Mouse (Mus musculus) intestine, embryonic 16.5 days (tissue): Measurements from ENCODE around the gene Snx1. TPM values are rescaled to one million over a fixed set of nuclear protein-coding genes. Genes with fewer than 3 reads are reported as not detected.

ENCODE experiments used
- ATAC-seq: fragments of 200-750 bp; cut with Nextera tagmentation; 2 replicates; pipeline ENCODE4 v1.8.0; 2017; ENCODE audit warnings: moderate TSS enrichment, moderate library complexity
- H3K27ac ChIP-seq: fragments of 300-500 bp; sonication (generic); 2 replicates; pipeline ENCODE4 v1.5.1; 2014; ENCODE audit warnings: mild to moderate bottlenecking, low read length
- H3K27me3 ChIP-seq: fragments of 300-500 bp; sonication (generic); replicated peaks from 2 replicates; pipeline ENCODE4 v1.6.1; 2014; ENCODE audit warnings: low read length, control low read depth, mixed read lengths; ENCODE audit not compliant: control insufficient read depth, insufficient read depth
- H3K36me3 ChIP-seq: fragments of 300-500 bp; sonication (generic); 2 replicates; pipeline ENCODE4 v1.6.1; 2014; ENCODE audit warnings: low read length, control low read depth; ENCODE audit not compliant: control insufficient read depth, insufficient read depth
- H3K4me1 ChIP-seq: fragments of 300-500 bp; sonication (generic); 2 replicates; pipeline ENCODE4 v1.6.1; 2014; ENCODE audit warnings: low read length, control low read depth, mixed read lengths; ENCODE audit not compliant: control insufficient read depth, insufficient read depth
- H3K4me2 ChIP-seq: fragments of 300-500 bp; sonication (generic); 2 replicates; pipeline ENCODE4 v1.6.1; 2014; ENCODE audit warnings: low read depth, low read length, control low read depth
- H3K4me3 ChIP-seq: fragments of 300-500 bp; sonication (generic); 2 replicates; pipeline ENCODE4 v1.5.1; 2014; ENCODE audit warnings: mild to moderate bottlenecking, low read length
- H3K9ac ChIP-seq: fragments of 300-500 bp; sonication (generic); 2 replicates; pipeline ENCODE4 v1.6.1; 2014; ENCODE audit warnings: low read depth, low read length
- H3K9me3 ChIP-seq: fragments of 300-500 bp; sonication (generic); 2 replicates; pipeline ENCODE4 v1.6.1; 2016; ENCODE audit warnings: low read length, control low read depth; ENCODE audit not compliant: control insufficient read depth
- WGBS: fragments of 180-500 bp; shearing (Covaris S2); extraction: QIAGEN DNeasy Blood & Tissue Kit; methylation state at CpG from one replicate; pipeline ENCODE4 v1.1.7; 2014; 5-methylcytosine and 5-hydroxymethylcytosine counted together
- polyA plus RNA-seq: library from polyadenylated mRNA; unstranded; fragments of >200 nt; fragmentation: Nextera tagmentation; extraction: Ambion mirVana; gene quantifications from 2 replicates; pipeline ENCODE4 v1.2.1, GENCODE M21; 2015

The Snx1 gene
- polyA plus RNA-seq, 1 experiment from 2014 or later, result 149 TPM

GRCm38 (mm10) chr9:66051493-66051892, 74.9 kb downstream of the Snx1 start:
- Histone ChIP-seq H3K9me3 (no peaks in the 10 kb centered on the region), H3K36me3 (no peaks in the 10 kb centered on the region), H3K4me3 (no peak overlapping the region), H3K4me2 (no peak overlapping the region), H3K9ac (no peak overlapping the region), H3K4me1 (no peaks in the 10 kb centered on the region), H3K27ac (no peak overlapping the region), H3K27me3 (no peaks in the 10 kb centered on the region)
- no peak for ATAC-seq
- 66% methylated on average over 4 of the region's 4 CpGs for WGBS

- ATAC-seq, result no peak
- Histone ChIP-seq H3K4me1 (no peaks in the 10 kb centered on the region), H3K4me2 (no peak overlapping the region), H3K9ac (no peak overlapping the region), H3K4me3 (no peak overlapping the region), H3K9me3 (no peaks in the 10 kb centered on the region), H3K27me3 (no peaks in the 10 kb centered on the region), H3K36me3 (no peaks in the 10 kb centered on the region), H3K27ac (no peak overlapping the region)
- WGBS, result 76% methylated on average over 6 of the region's 6 CpGs
These were observed 76.3 kb downstream of the Snx1 start for GRCm38 (mm10) chr9:66049931-66050601.

GRCm38 (mm10) chr9:66043241-66043640, 83.1 kb downstream of the Snx1 start:
- no peaks in the 10 kb centered on the region for H3K36me3 ChIP-seq
- no peak overlapping the region for H3K4me3 ChIP-seq
- H3K4me1 ChIP-seq, result no peaks in the 10 kb centered on the region
- H3K9me3 ChIP-seq, result no peaks in the 10 kb centered on the region
- no peaks in the 10 kb centered on the region for H3K27me3 ChIP-seq
- no peak overlapping the region for H3K9ac ChIP-seq
- ATAC-seq, result no peak
- H3K27ac ChIP-seq, result no peak overlapping the region
- WGBS, result 98% methylated on average over 3 of the region's 3 CpGs
- H3K4me2 ChIP-seq, result no peak overlapping the region

- 84% methylated on average over 4 of the region's 4 CpGs for WGBS
- Histone ChIP-seq H3K9ac (no peak overlapping the region), H3K4me3 (no peak overlapping the region), H3K4me1 (no peaks in the 10 kb centered on the region), H3K4me2 (no peak overlapping the region), H3K36me3 (no peaks in the 10 kb centered on the region), H3K9me3 (no peaks in the 10 kb centered on the region), H3K27ac (no peak overlapping the region), H3K27me3 (no peaks in the 10 kb centered on the region)
- ATAC-seq, result no peak
These were observed 84.1 kb downstream of the Snx1 start for GRCm38 (mm10) chr9:66042331-66042730.

GRCm38 (mm10) chr9:66040801-66041200, 85.6 kb downstream of the Snx1 start:
- no peak for ATAC-seq
- Histone ChIP-seq H3K27ac (no peak overlapping the region), H3K4me3 (no peak overlapping the region), H3K9ac (no peak overlapping the region), H3K9me3 (no peaks in the 10 kb centered on the region), H3K4me2 (no peak overlapping the region), H3K36me3 (no peaks in the 10 kb centered on the region), H3K27me3 (no peaks in the 10 kb centered on the region), H3K4me1 (no peaks in the 10 kb centered on the region)
- 87% methylated on average over 3 of the region's 3 CpGs for WGBS

GRCm38 (mm10) chr9:66039290-66039689, 87.1 kb downstream of the Snx1 start:
- Histone ChIP-seq H3K27ac (no peak overlapping the region), H3K36me3 (no peaks in the 10 kb centered on the region), H3K4me1 (no peaks in the 10 kb centered on the region), H3K27me3 (no peaks in the 10 kb centered on the region), H3K9me3 (no peaks in the 10 kb centered on the region), H3K4me3 (no peak overlapping the region), H3K9ac (no peak overlapping the region), H3K4me2 (no peak overlapping the region)
- ATAC-seq, result no peak
- WGBS, result 78% methylated on average over 4 of the region's 4 CpGs

- no peak for ATAC-seq
- no peak overlapping the region for H3K4me3 ChIP-seq
- no peaks in the 10 kb centered on the region for H3K4me1 ChIP-seq
- WGBS, result 96% methylated on average over 4 of the region's 4 CpGs
- H3K4me2 ChIP-seq, result no peak overlapping the region
- no peaks in the 10 kb centered on the region for H3K27me3 ChIP-seq
- no peak overlapping the region for H3K27ac ChIP-seq
- H3K9me3 ChIP-seq, result no peaks in the 10 kb centered on the region
- no peaks in the 10 kb centered on the region for H3K36me3 ChIP-seq
- no peak overlapping the region for H3K9ac ChIP-seq
These were observed 87.8 kb downstream of the Snx1 start for GRCm38 (mm10) chr9:66038581-66038980.

Other genes starting within 250 kb of the Snx1 start
- gene Pclaf, start 236.3 kb downstream of the Snx1 start, polyA plus RNA-seq, result 115 and 141 TPM in 2 replicates
- gene Trip4, start 217.8 kb downstream of the Snx1 start, polyA plus RNA-seq, result 20.3 and 22.2 TPM in 2 replicates
- gene Csnk1g1, start 217.7 kb downstream of the Snx1 start, polyA plus RNA-seq, result 9.4 and 9.9 TPM in 2 replicates
- 645 and 681 TPM in 2 replicates for gene Ppib, start 66.4 kb downstream of the Snx1 start, polyA plus RNA-seq
- gene Snx22, start 56.9 kb downstream of the Snx1 start, polyA plus RNA-seq, result 1.2 and 1.9 TPM in 2 replicates
- 203 and 219 TPM in 2 replicates for gene Ciao2a, start within 50 bp of the Snx1 start, polyA plus RNA-seq
- 6.8 and 8.0 TPM in 2 replicates for gene Dapk2, start 31.6 kb upstream of the Snx1 start, polyA plus RNA-seq
- gene Herc1, start 223.9 kb upstream of the Snx1 start, polyA plus RNA-seq, result 12.8 and 13.8 TPM in 2 replicates